Mouse (Mus musculus): ENCODE data around the gene H2-Q1.
"Not testable (repeated sequence)": the region's sequence is repeated elsewhere in the genome, so short reads cannot be mapped to it uniquely, and the experiment has no call there.

Gene H2-Q1

GRCm38 (mm10) chr17:35342711-35343476, 22.7 kb downstream of the H2-Q1 start:
- no peak for DNase-seq

GRCm38 (mm10) chr17:35347659-35348058, 27.5 kb downstream of the H2-Q1 start:
- not testable (repeated sequence) for DNase-seq

- DNase-seq, result not testable (repeated sequence)
These were observed 33.1 kb downstream of the H2-Q1 start for GRCm38 (mm10) chr17:35353275-35353674.

GRCm38 (mm10) chr17:35354071-35354470, 33.9 kb downstream of the H2-Q1 start:
- no peak for DNase-seq

- no peak for DNase-seq
These were observed 36.9 kb downstream of the H2-Q1 start for GRCm38 (mm10) chr17:35357086-35357485.

- DNase-seq, result no peak
These were observed 38.7 kb downstream of the H2-Q1 start for GRCm38 (mm10) chr17:35358763-35359469.

- DNase-seq, result no peak
These were observed 39.3 kb downstream of the H2-Q1 start for GRCm38 (mm10) chr17:35359470-35359862.
